ENCODE assay signal across 28 mouse cellular contexts in the genomic region with DNA sequence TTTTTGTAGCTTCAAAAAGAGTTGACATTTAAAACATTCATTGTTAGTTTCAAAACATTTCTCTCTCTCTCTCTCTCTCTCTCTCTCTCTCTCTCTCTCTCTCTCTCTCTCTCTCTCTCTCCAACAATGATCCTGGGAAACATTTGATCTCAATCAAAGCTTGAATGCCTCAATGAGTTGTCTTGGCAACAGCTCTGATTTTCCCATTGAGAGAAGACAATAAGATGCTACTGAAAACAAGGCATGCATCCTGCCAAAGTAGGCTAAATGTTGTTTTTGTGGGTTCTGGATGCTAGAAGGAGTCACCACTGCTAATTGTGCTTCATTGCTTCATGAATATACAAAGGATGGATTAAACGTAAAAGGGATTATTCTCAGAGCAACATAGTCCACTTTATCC.
DNase-seq lines count a peak whose midpoint lies in the region; ATAC-seq and TF ChIP-seq lines count a peak whose summit lies in the region.
"Had no signal": no experiment of that assay in that cellular context is flagged by ENCODE, and none has a peak within 500 bp of the region (broad histone marks: within the 10 kb centered on the region; RNA-seq: fewer than 3 reads in every experiment).

No protein-coding gene starts in this region.

- no peaks in the 10 kb centered on the region for H3K4me1 ChIP-seq in hindbrain, postnatal 0 days (ENCODE audit: insufficient read depth, low read length)
- no peaks in the 10 kb centered on the region for H3K4me1 ChIP-seq in hindbrain, embryonic 16.5 days (ENCODE audit: control insufficient read depth, insufficient read depth, low read depth, low read length)
- H3K4me1 ChIP-seq in midbrain, postnatal 0 days (ENCODE audit: insufficient read depth, low read length): no peaks in the 10 kb centered on the region
- H3K4me1 ChIP-seq in midbrain, embryonic 11.5 days (ENCODE audit: control insufficient read depth, insufficient read depth, low read length): no peaks in the 10 kb centered on the region
- no peaks in the 10 kb centered on the region for H3K4me1 ChIP-seq in liver, postnatal 0 days (ENCODE audit: insufficient read depth)
- H3K4me1 ChIP-seq: embryonic facial prominence, embryonic 10.5 days; embryonic facial prominence, embryonic 13.5 days; heart, embryonic 10.5 days; heart, embryonic 13.5 days; intestine, embryonic 15.5 days had no signal

- no peak for TF ChIP-seq EP300 in liver, postnatal 0 days (IDR thresholded peaks at IDR 0.05; ENCODE audit: low read depth)

- TF ChIP-seq CTCF in hindbrain, postnatal 0 days (IDR thresholded peaks at IDR 0.05; ENCODE audit: low read depth): no peak
- no peak for TF ChIP-seq CTCF in midbrain, postnatal 0 days (IDR thresholded peaks at IDR 0.05)
- no peak for TF ChIP-seq CTCF in liver, postnatal 0 days (IDR thresholded peaks at IDR 0.05; ENCODE audit: low read depth)

- no peak overlapping the region for H3K4me2 ChIP-seq in hindbrain, postnatal 0 days (ENCODE audit: low read depth, low read length)
- no peak overlapping the region for H3K4me2 ChIP-seq in hindbrain, embryonic 16.5 days (ENCODE audit: low read length)
- H3K4me2 ChIP-seq in midbrain, postnatal 0 days (ENCODE audit: low read depth, low read length, poor library complexity, severe bottlenecking): no peak overlapping the region
- H3K4me2 ChIP-seq in midbrain, embryonic 11.5 days: no peak overlapping the region
- H3K4me2 ChIP-seq in liver, postnatal 0 days (ENCODE audit: low read depth, low read length): no peak overlapping the region
- H3K4me2 ChIP-seq: embryonic facial prominence, embryonic 13.5 days; forebrain, embryonic 13.5 days; heart, embryonic 13.5 days; hindbrain, embryonic 14.5 days; intestine, embryonic 15.5 days had no signal

- H3K27me3 ChIP-seq in hindbrain, postnatal 0 days (ENCODE audit: insufficient read depth, low read length): no peaks in the 10 kb centered on the region
- no peaks in the 10 kb centered on the region for H3K27me3 ChIP-seq in hindbrain, embryonic 16.5 days (replicated peaks; ENCODE audit: control insufficient read depth, insufficient read depth, low read length)
- H3K27me3 ChIP-seq in midbrain, postnatal 0 days (ENCODE audit: insufficient read depth, low read length): no peaks in the 10 kb centered on the region
- no peaks in the 10 kb centered on the region for H3K27me3 ChIP-seq in midbrain, embryonic 11.5 days (ENCODE audit: control insufficient read depth, insufficient read depth, low read length)
- no peaks in the 10 kb centered on the region for H3K27me3 ChIP-seq in liver, postnatal 0 days (ENCODE audit: insufficient read depth, low read length)
- H3K27me3 ChIP-seq: embryonic facial prominence, embryonic 13.5 days; forebrain, embryonic 13.5 days; heart, embryonic 13.5 days; intestine, embryonic 15.5 days; Patski had no signal

- ATAC-seq in hindbrain, postnatal 0 days: no peak
- ATAC-seq in hindbrain, embryonic 16.5 days: no peak
- ATAC-seq in midbrain, postnatal 0 days (ENCODE audit: low FRiP score): no peak
- no peak for ATAC-seq in midbrain, embryonic 11.5 days (ENCODE audit: low FRiP score)
- ATAC-seq in liver, postnatal 0 days: no peak
- ATAC-seq: forebrain, embryonic 13.5 days; intestine, embryonic 15.5 days; Patski had no signal

- H3K9me3 ChIP-seq in hindbrain, postnatal 0 days (ENCODE audit: low read length): no peaks in the 10 kb centered on the region
- H3K9me3 ChIP-seq in hindbrain, embryonic 16.5 days (ENCODE audit: control insufficient read depth, low read length): no peaks in the 10 kb centered on the region
- H3K9me3 ChIP-seq in midbrain, postnatal 0 days (ENCODE audit: low read length): no peaks in the 10 kb centered on the region
- no peaks in the 10 kb centered on the region for H3K9me3 ChIP-seq in midbrain, embryonic 11.5 days (ENCODE audit: control insufficient read depth, low read length)
- no peaks in the 10 kb centered on the region for H3K9me3 ChIP-seq in liver, postnatal 0 days (ENCODE audit: low read length)
- H3K9me3 ChIP-seq: embryonic facial prominence, embryonic 10.5 days; embryonic facial prominence, embryonic 13.5 days; forebrain, embryonic 13.5 days; heart, embryonic 10.5 days; heart, embryonic 13.5 days; intestine, embryonic 15.5 days had no signal

- DNase-seq in embryo, embryonic 10.5 days (ENCODE audit: low spot score): peak; percentile 6
- no peak for DNase-seq in embryo, embryonic 10 days (ENCODE audit: low spot score)
- DNase-seq in hindbrain, postnatal 0 days (ENCODE audit: low spot score): peak; percentile 35
- DNase-seq in midbrain, postnatal 0 days (ENCODE audit: low spot score): peak; percentile 42
- no peak for DNase-seq in midbrain, embryonic 11.5 days (ENCODE audit: low spot score, missing footprints)
- DNase-seq in Muller cell, postnatal 12 days (ENCODE audit: inconsistent ontology term): peak; percentile 87
- no peak for DNase-seq in liver, postnatal 0 days
- DNase-seq: adrenal gland, adult 2 months; adrenal gland, postnatal 14 days; cerebellum, adult 18-20 months; cerebellum, adult 9-10 months; cerebellum, postnatal 14 days; embryo, embryonic 11 days; gastrocnemius, postnatal 10 days; gastrocnemius, postnatal 36 days; heart, adult 2 months; heart, postnatal 14 days; heart, postnatal 4 days had no signal

- H3K36me3 ChIP-seq in hindbrain, postnatal 0 days (ENCODE audit: insufficient read depth, low read length): no peaks in the 10 kb centered on the region
- H3K36me3 ChIP-seq in hindbrain, embryonic 16.5 days (ENCODE audit: control insufficient read depth, insufficient read depth, low read length): no peaks in the 10 kb centered on the region
- H3K36me3 ChIP-seq in midbrain, postnatal 0 days (ENCODE audit: insufficient read depth, low read length): no peaks in the 10 kb centered on the region
- no peaks in the 10 kb centered on the region for H3K36me3 ChIP-seq in midbrain, embryonic 11.5 days (ENCODE audit: control insufficient read depth, insufficient read depth, low read length)
- no peaks in the 10 kb centered on the region for H3K36me3 ChIP-seq in liver, postnatal 0 days (replicated peaks; ENCODE audit: insufficient read depth, low read length)
- H3K36me3 ChIP-seq: embryonic facial prominence, embryonic 10.5 days; embryonic facial prominence, embryonic 13.5 days; heart, embryonic 10.5 days; heart, embryonic 13.5 days; intestine, embryonic 15.5 days had no signal

- WGBS in hindbrain, postnatal 0 days: 13% methylated on average over 1 of the region's 1 CpGs
- 19% methylated on average over 1 of the region's 1 CpGs for WGBS in hindbrain, embryonic 16.5 days
- 14% methylated on average over 1 of the region's 1 CpGs for WGBS in midbrain, postnatal 0 days
- 43% methylated on average over 1 of the region's 1 CpGs for WGBS in midbrain, embryonic 11.5 days
- 44% methylated on average over 1 of the region's 1 CpGs for WGBS in liver, postnatal 0 days (ENCODE audit: insufficient replicate concordance)

- H3K9ac ChIP-seq in hindbrain, postnatal 0 days (replicated peaks; ENCODE audit: low read length): no peak overlapping the region
- no peak overlapping the region for H3K9ac ChIP-seq in hindbrain, embryonic 16.5 days (ENCODE audit: low read depth, low read length)
- H3K9ac ChIP-seq in midbrain, postnatal 0 days (replicated peaks; ENCODE audit: low read length, poor library complexity, severe bottlenecking): no peak overlapping the region
- no peak overlapping the region for H3K9ac ChIP-seq in midbrain, embryonic 11.5 days (ENCODE audit: low read length)
- H3K9ac ChIP-seq in liver, postnatal 0 days (replicated peaks): no peak overlapping the region
- H3K9ac ChIP-seq: embryonic facial prominence, embryonic 13.5 days; forebrain, embryonic 13.5 days; heart, embryonic 13.5 days; hindbrain, embryonic 14.5 days; intestine, embryonic 15.5 days had no signal

- no peak overlapping the region for H3K4me3 ChIP-seq in hindbrain, postnatal 0 days (ENCODE audit: low read length)
- no peak overlapping the region for H3K4me3 ChIP-seq in hindbrain, embryonic 16.5 days (ENCODE audit: low read length)
- H3K4me3 ChIP-seq in midbrain, postnatal 0 days (ENCODE audit: low read depth, low read length): no peak overlapping the region
- H3K4me3 ChIP-seq in midbrain, embryonic 11.5 days (ENCODE audit: low read depth, low read length): no peak overlapping the region
- H3K4me3 ChIP-seq in liver, postnatal 0 days (ENCODE audit: low read depth, low read length): no peak overlapping the region
- H3K4me3 ChIP-seq: embryonic facial prominence, embryonic 10.5 days; embryonic facial prominence, embryonic 13.5 days; erythroblast, embryonic 14.5 days; forebrain, embryonic 13.5 days; heart, adult 2 months; heart, embryonic 10.5 days; heart, embryonic 13.5 days; intestine, embryonic 15.5 days had no signal

- H3K27ac ChIP-seq in hindbrain, postnatal 0 days: no peak overlapping the region
- H3K27ac ChIP-seq in hindbrain, embryonic 16.5 days (ENCODE audit: low read depth, low read length): no peak overlapping the region
- H3K27ac ChIP-seq in midbrain, postnatal 0 days (ENCODE audit: low read depth, low read length): no peak overlapping the region
- H3K27ac ChIP-seq in midbrain, embryonic 11.5 days (ENCODE audit: low read depth, low read length): no peak overlapping the region
- no peak overlapping the region for H3K27ac ChIP-seq in liver, postnatal 0 days (ENCODE audit: low read depth)
- H3K27ac ChIP-seq: embryonic facial prominence, embryonic 10.5 days; embryonic facial prominence, embryonic 13.5 days; forebrain, embryonic 13.5 days; heart, adult 2 months; heart, embryonic 10.5 days; heart, embryonic 13.5 days; intestine, embryonic 15.5 days had no signal

Comparison
In these comparisons a context has a peak if more than half of its experiments do, and no peak if none do; other contexts are left out.
1. DNase-seq: peak in embryo, embryonic 10.5 days (single experiment), hindbrain, postnatal 0 days (single experiment), midbrain, postnatal 0 days (single experiment) and Muller cell, postnatal 12 days (single experiment); none in embryo, embryonic 10 days (single experiment), midbrain, embryonic 11.5 days (single experiment) and liver, postnatal 0 days (single experiment).